Mouse (Mus musculus): ENCODE data around the gene Teddm1a. TPM values are rescaled to one million over a fixed set of nuclear protein-coding genes. Genes with fewer than 3 reads are reported as not detected.

The Teddm1a gene
- polyA plus RNA-seq, 1 experiment = 0.06 TPM

Other genes with a start within 250 kb of the Teddm1a start
- gene Rgs8, start 238.7 kb upstream of the Teddm1a start, polyA plus RNA-seq (2012; rRNA removed) = 32.9 and 38.2 TPM in 2 replicates
- gene Rgs16, start 151.4 kb upstream of the Teddm1a start, polyA plus RNA-seq (2012; rRNA removed) = 9.4 and 11.2 TPM in 2 replicates
- 18.4 and 21.6 TPM in 2 replicates for gene Rnasel, start 142.3 kb upstream of the Teddm1a start, polyA plus RNA-seq (2012; rRNA removed)
- 3.7 and 4.1 TPM in 2 replicates for gene Rgsl1, start 47.6 kb upstream of the Teddm1a start, polyA plus RNA-seq (2012; rRNA removed)
- gene Teddm1b, start 17.4 kb upstream of the Teddm1a start, polyA plus RNA-seq (2012; rRNA removed) = 0.04 TPM in 1 of 2 replicates, not detected in the other
- 2,150 and 2,715 TPM in 2 replicates for gene Glul, start 8.2 kb downstream of the Teddm1a start, polyA plus RNA-seq (2012; rRNA removed)
- gene Teddm2, start 8.5 kb downstream of the Teddm1a start, polyA plus RNA-seq (2012; rRNA removed) = 3.1 and 3.4 TPM in 2 replicates

Data from frontal cortex, adult 2 months (tissue).